Mouse (Mus musculus) erythroblast, adult 5-6 weeks (primary cell): ENCODE data around the gene Kyat1. TPM values are rescaled to one million over a fixed set of nuclear protein-coding genes. Genes with fewer than 3 reads are reported as not detected.
"Not testable (repeated sequence)": the region's sequence is repeated elsewhere in the genome, so short reads cannot be mapped to it uniquely, and the experiment has no call there.

Source experiments
- ATAC-seq: replicated peaks from 2 replicates; pipeline ENCODE4 v1.8.0; 2016; ENCODE audit warnings: moderate number of reproducible peaks, mild to moderate bottlenecking, moderate TSS enrichment, inconsistent platforms; ENCODE audit not compliant: poor library complexity, low FRiP score, severe bottlenecking
- total RNA-seq, 2 experiments: library from RNA; stranded (forward) in 1 of 2; stranded (reverse) in 1 of 2; fragments of 150-400 nt in 1 of 2; fragments of 200-764, 138-1000 nt in 1 of 2; gene quantifications; 2 replicates each; pipeline versions ENCODE4 v1.2.3 to v1.2.4; 2015 to 2017; ENCODE audit warnings: low replicate concordance in 2 of 2

Kyat1 gene
- total RNA-seq, 2 experiments from 2014 or later: 1.8 to 2.9 TPM

- no peak for ATAC-seq
Observed at GRCm38 (mm10) chr2:30216293-30216692, 10.6 kb upstream of the Kyat1 start.

- no peak for ATAC-seq
Observed at GRCm38 (mm10) chr2:30215493-30215892, 9.8 kb upstream of the Kyat1 start.

- ATAC-seq: no peak
Observed at GRCm38 (mm10) chr2:30214745-30215144, 9.1 kb upstream of the Kyat1 start.

- no peak for ATAC-seq
Observed at GRCm38 (mm10) chr2:30212951-30213350, 7.3 kb upstream of the Kyat1 start.

GRCm38 (mm10) chr2:30212169-30212545, 6.5 kb upstream of the Kyat1 start:
- ATAC-seq: no peak

- no peak for ATAC-seq
Observed at GRCm38 (mm10) chr2:30211408-30212168, 5.9 kb upstream of the Kyat1 start.

- ATAC-seq: no peak
Observed at GRCm38 (mm10) chr2:30207886-30208285, 2.2 kb upstream of the Kyat1 start.

GRCm38 (mm10) chr2:30207401-30207800, 1.8 kb upstream of the Kyat1 start:
- no peak for ATAC-seq

- peak; percentile 42; the same call in 1 of the 2 replicates for ATAC-seq
Observed at GRCm38 (mm10) chr2:30205255-30205628, 405 bp downstream of the Kyat1 start.

- no peak for ATAC-seq
Observed at GRCm38 (mm10) chr2:30203439-30203838, 2.2 kb downstream of the Kyat1 start.

- ATAC-seq: no peak
Observed at GRCm38 (mm10) chr2:30200388-30200925, 5.2 kb downstream of the Kyat1 start.

- no peak for ATAC-seq
Observed at GRCm38 (mm10) chr2:30199984-30200383, 5.7 kb downstream of the Kyat1 start.

- no peak for ATAC-seq
Observed at GRCm38 (mm10) chr2:30198021-30198420, 7.6 kb downstream of the Kyat1 start.

GRCm38 (mm10) chr2:30194656-30195055, 11.0 kb downstream of the Kyat1 start:
- no peak for ATAC-seq

GRCm38 (mm10) chr2:30191790-30192580, 13.7 kb downstream of the Kyat1 start:
- ATAC-seq: no peak

- no peak for ATAC-seq
Observed at GRCm38 (mm10) chr2:30185681-30186080, 20.0 kb downstream of the Kyat1 start.

GRCm38 (mm10) chr2:30185276-30185675, 20.4 kb downstream of the Kyat1 start:
- no peak for ATAC-seq

GRCm38 (mm10) chr2:30183721-30184120, 21.9 kb downstream of the Kyat1 start:
- ATAC-seq: no peak

GRCm38 (mm10) chr2:30182424-30182823, 23.2 kb downstream of the Kyat1 start:
- no peak for ATAC-seq

GRCm38 (mm10) chr2:30178711-30179110, 26.9 kb downstream of the Kyat1 start:
- not testable (repeated sequence) for ATAC-seq
